Mouse (Mus musculus): ENCODE results near the gene Oas3.

Oas3 gene

GRCm38 (mm10) chr5:120703660-120704059, 73.8 kb downstream of the Oas3 start:
- no peak for DNase-seq (ENCODE audit: low spot score)
